Mouse (Mus musculus) megakaryocyte progenitor cell, adult 5-6 weeks (primary cell): ENCODE results near the gene Msi1. TPM values are rescaled to one million over a fixed set of nuclear protein-coding genes. Genes with fewer than 3 reads are reported as not detected.

Source experiments
- ATAC-seq: replicated peaks from 2 replicates; pipeline ENCODE4 v1.8.0; 2016; ENCODE audit warnings: mild to moderate bottlenecking, moderate TSS enrichment, inconsistent platforms; ENCODE audit not compliant: poor library complexity
- total RNA-seq, 2 experiments: library from RNA; stranded (forward) in 1 of 2; stranded (reverse) in 1 of 2; fragments of 157-497, 149-512 nt in 1 of 2; fragments of 200-1000 nt in 1 of 2; gene quantifications; 2 replicates each; pipeline versions ENCODE4 v1.2.3 to v1.2.4; 2015 to 2017

Gene Msi1
- not detected in 2 replicates for total RNA-seq (2015)
- not detected in 2 replicates for total RNA-seq (2017)

DNA sequence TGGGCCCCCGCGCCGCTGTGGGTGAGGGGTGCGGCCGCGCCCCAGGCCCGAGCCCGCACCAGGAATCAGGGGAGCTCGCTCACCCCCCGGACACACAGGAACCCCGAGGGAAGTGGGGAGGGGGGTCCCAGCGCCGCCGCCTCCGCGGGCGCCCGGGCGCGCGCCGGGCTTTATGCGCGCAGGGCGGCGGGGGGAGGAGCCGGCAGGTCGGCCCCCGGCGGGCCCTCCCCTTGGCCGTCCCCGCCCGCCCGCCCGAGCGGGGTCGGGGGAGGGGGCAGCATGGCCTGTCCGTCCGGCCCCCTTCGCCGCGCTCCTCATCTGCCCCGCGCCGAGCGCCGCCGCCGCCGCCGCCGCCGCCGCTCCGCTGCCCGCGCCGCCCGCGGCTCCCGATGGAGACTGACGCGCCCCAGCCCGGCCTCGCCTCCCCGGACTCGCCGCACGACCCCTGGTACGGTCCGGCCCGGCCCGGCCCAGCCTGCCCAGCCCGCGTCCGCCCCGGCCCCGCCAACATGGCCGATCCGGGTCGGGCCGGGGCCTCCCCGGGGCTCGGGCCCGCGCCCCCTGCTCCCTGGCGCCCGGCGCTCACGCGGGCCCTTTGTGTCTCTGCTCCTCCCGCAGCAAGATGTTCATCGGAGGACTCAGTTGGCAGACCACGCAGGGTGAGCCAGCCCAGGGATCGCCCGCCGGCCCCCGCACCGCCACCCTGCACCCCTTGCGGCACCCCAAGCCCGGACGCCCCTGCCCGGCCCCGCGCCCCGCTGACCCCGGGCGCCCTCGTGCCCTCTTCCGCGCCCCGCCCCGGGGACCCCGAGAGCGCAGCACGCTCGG, at the start of gene Msi1:
Gene Msi1 (plus strand): TSS at position 241 of the 828 bp plus-strand sequence.
- ATAC-seq: no peak

DNA sequence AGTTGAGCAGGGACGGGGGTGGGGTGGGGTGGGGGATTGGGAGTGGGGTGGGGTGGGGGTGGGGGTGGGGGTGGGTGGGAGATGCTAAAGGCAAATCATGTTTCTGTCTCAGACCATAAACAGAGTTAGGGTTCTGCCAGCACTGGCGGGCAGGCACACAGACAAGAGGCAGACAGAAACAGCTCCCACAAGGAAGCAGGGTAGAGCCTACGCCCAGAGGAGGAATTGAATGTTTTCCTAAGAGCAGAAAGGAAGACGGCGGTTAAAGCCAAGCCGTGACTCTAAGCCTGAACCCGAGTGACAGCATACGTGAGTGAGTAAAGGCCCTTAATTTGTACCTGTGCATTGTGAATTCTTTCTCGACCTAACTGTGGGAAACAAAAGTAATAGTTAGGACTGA, 37.5 kb upstream of the Msi1 start:
- no peak for ATAC-seq

DNA sequence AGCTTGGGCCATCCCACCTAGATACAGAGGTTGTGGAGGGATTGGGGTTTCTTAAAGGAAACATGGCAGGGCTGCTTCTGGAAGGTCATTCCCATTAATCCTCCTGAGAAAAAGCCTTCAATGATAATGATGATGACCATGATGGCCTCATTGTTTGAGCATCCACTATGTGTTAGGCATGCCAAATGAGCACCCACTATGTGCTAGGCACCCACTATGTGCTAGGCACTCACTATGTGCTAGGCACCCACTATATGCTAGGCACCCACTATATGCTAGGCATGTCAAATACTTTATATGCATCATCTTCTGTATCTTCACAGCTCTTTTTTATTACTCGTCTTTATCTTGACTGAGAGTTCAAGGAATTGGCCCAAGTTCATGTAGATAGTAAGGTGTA, 36.4 kb upstream of the Msi1 start:
- no peak for ATAC-seq

DNA sequence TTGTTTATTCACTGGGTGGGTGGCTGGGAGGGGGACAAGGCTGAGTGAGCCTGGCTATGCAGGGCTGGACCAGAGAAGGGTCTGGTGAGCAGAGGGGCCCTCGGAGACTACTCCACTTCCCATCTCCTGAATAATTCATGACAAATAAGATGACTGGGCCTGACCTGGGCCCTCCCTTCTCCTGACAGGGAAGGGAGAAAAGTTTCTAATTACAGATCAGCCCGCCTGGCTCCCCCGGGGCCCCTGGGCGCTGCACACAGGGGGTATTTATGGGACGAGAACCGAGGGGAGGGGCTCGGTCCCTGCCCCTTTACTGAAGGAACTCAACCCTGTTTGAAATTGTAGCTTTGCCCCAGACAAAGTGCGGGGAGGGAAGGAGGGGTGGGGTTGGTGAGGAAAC, 35.2 kb upstream of the Msi1 start:
- no peak for ATAC-seq

DNA sequence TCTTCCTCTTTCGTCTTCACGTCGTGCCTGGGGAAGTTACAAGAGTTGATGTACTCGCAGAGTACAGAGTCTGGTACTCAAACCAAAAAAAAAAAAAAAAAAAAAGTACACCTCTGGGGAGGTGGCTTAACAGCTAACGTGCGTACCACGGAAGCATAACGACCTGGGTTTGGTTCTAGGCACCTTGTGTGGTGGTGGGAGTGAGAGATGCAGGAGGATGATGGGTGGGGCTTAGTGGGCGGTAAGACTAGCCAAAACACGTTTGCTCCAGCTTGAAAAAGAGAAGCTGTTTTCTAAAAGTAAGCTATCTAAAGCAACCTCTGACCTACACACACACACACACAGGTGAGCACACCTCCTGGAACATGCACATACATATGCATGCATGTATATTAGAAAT, 34.6 kb upstream of the Msi1 start:
- ATAC-seq: no peak

DNA sequence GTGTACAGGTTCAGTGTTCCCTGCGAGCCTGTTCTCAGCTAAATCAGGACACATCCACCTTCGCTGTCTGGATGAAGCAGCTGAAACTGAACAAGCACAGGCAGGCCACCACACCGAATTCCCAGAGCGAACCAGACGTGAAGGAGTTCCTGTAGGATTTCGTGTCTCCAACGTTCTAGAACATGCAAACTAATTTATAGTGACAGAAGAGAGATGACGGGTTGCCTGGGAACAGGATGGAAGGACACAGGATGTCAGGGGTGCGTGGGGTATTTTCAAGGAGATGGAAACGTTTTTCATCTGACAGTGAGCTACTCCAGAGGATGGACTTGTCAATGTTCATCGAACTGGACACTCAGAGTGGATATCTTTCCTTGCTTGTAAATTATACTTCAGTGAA, 32.7 kb upstream of the Msi1 start:
- no peak for ATAC-seq

DNA sequence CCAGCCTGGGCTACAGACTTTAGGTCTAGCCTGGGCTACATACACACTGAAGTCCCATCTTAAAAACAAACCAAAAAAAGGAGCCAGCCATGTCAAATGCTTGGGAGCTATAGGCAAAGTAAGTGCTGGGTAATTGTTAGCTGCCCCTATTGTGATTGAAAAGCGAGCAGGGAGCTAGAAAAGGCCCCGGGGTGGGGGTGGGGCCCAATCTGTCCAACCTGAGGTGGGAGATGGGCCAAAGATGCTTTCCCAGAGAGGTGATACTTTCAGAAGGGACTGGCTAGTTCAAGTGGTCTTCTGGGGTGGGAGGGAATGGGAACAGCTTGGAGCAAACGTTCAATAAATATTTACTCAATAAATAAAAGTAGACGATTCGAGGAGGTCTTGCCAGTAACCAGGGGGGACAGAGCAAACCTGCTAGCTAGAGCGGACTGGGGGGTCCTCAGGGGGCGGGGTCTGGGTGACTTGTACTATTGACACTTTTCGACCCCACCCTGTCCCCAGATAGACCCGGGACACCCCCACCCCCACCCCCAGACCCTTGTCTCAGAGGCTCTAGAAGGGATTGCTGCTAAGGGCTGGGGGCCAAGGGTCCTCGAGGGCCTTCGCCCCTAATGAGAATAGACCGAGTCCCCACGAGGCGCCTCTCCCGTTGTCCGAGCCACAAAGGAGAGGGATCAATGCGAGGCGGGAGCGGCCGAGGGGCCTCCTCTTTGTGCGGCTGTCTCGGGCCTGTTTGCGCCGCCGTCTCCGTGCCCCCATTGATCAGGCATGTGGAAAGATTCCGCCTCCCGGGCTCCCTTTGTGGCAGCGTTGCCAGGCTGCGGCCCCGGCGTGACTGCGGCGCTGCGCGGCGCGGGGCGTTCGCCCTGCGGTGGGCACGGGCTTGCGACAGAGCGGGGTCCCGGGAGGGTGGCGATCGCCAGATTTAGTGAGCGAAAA, 31.3 kb upstream of the Msi1 start:
- ATAC-seq: no peak

DNA sequence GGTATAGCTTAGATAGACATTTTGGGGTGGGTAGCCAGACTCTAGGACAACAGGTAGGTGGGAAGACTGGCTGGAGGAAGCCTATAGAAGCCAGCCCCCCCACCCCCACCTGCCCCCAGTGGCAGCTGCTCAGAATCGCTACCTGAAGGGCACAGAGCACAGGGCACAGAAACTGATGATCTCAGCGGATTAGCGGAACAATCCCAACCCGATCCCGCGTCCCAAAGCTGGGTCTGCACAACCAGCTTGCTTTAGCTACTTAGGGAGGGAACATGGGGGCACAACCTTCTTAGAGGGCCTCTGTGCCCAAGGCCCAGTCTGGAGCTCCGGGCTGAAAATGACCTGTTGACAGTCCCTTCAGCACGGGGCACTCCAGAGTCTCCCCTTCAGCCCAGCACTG, 27.3 kb upstream of the Msi1 start:
- ATAC-seq: no peak

DNA sequence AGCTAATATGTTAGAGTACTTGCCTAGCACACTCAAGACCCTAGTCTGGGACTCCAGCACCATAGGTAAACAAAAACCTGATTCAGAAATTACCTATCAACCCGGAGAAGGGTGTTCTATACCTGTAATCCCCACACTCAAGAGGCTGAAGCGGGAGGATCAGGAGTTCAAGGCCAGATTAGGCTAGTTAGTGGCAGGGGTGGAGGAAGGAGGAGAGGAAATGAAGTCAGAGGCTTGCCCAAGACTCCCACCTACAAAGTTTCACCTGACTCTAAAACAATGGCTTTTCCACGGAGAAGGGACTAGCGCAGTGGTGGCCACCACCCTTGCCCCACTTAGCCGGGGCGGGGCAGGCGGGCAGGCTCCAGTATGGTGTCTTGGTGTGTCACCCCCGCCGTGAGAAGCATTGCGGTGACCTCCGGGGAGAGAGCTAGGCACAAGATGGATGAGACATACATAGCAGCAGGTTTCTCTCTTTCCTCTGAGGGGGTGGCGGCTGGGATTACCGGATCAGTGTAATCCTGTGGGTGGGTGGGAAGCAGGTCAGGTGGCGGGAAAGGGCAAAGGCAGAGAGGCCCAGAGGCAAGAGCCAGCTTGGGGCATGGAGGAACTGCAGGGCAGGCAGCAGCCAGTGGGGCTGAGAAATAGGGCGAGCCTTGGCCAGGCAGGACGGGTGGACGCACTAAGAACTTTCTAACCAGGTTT, 25.8 kb upstream of the Msi1 start:
- ATAC-seq: no peak

DNA sequence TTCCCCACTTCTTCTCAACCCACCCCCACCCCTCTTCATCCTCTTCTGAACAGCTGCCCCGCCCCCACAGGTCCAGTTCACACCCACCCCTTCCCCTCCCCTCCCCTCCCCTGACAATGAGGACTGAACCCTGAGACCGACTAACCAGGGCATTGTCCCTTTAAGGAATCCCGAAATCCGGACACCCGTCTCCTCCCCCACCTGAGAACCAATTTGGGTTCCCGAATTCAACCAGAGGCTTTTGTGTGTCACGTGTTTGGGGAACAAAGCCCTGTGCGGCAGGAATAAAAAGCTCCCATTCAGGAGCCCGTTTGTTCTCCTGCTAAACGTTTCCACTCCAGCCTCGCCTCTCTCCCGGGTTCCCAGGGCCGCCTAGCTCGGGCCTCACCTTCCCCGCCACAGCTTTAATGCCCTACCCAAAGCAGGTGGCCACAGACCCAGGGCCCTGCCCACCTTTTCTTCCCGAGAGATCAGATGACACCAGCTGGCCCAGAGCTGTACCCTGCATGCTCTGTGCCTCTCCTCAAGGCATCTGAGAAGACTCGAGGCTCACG, 25.1 kb upstream of the Msi1 start:
- ATAC-seq: no peak

DNA sequence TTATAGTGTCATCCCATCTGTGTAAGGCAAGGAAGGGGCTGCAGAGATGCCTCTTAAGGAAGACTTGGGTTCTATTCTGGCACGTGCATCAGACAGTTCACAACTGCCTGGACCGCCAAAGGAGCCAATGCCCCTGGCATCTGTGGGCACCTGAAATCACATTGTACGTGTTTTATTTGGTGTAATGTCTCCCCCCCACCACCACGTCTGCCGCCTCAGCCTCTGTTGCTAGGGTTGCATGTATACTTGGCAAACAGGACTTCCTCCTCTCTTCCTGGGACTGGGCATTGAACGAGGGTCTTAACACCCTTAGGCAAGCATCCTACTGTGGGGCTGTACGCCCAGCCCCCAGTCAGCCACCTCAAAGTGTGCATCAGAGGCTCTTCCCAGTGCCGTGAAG, 24.2 kb upstream of the Msi1 start:
- ATAC-seq: no peak

DNA sequence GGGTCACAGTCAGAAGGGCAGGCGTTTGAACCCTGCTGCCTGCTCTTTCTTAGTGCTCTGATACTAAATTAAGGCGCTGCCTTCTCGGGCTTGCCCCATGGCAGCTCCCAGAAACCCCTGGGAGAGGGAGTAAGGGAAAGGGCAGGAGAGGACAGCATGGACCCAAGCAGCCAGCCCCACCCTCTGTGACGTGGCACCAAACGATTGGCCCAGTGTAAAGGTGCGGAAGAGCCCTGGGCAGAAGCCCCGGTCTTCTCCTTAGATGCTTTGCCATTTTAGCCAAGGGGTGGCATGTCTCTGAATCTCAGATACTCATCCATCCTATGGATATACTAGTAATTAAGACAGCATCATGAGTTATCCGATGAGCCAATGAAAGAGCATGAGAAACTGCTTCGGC, 21.3 kb upstream of the Msi1 start:
- ATAC-seq: no peak

DNA sequence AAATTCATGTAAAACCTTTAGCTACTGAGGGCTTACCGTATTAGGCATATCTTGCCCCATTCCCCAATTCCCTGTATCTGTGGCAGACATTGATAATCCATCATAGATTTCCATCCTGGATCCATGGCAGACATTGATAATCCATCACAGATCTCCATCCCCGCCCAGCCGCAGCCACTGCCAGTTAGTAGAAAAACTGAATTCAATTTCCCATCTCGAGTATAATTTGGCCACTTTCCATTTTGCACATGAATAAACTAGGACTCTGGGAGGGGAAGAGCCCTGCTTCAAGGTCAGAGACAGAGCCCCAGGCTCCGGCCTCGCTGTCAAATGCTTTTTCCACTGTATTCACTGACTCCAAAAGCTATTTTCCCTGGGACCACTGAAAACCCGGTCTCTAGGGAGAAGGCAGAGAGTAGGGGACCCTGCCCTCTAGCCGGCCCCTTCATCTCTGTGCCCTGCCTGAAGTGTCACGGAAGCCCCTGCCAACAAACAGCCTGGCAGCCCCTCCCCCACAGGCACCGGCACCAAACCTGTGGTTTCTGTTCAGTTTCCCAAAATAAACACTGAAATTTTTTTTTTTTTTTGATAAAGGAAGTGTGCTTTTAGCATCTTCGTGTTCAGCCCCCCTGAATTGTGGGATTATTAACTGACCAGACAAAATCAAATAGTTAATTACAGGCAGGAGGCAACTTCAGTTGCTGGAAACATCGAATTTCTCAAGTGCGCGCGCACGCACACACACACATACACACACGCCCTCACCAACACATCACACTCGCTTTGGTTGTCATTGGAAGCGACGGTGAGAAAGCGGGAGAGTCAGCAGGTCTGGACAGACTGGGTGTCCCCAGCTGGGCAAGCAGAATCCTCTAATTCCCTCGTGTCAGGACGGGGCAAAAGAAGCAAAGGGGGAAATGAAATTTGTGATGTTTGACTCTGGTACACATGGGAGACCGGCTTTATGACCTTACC, 14.0 kb upstream of the Msi1 start:
- no peak for ATAC-seq

DNA sequence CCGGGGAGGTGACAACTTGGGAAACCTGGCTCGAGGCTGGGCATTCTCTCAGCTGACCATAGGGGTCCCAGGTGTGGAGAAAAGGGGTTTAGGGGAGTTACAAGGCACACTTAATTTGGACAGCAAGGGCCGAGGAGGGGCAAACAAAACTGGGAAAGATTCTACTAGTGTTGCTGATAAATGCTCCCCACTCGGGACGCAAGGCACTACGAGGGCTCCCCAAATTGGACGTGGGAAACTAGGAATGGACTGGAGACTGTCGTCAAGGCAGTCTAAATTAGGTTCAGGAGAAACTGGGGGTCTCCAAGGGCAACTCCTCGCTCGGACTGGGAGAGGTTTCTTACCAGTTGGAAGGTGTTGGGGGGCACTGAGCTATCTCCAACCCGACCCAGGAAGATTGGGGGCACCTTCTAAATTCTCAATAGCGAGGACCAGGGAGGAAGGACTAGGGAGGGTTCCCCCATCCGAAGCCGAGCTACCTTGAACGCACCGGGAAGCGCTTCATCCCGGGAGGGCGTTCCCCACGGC, 504 bp upstream of the Msi1 start:
- no peak for ATAC-seq

DNA sequence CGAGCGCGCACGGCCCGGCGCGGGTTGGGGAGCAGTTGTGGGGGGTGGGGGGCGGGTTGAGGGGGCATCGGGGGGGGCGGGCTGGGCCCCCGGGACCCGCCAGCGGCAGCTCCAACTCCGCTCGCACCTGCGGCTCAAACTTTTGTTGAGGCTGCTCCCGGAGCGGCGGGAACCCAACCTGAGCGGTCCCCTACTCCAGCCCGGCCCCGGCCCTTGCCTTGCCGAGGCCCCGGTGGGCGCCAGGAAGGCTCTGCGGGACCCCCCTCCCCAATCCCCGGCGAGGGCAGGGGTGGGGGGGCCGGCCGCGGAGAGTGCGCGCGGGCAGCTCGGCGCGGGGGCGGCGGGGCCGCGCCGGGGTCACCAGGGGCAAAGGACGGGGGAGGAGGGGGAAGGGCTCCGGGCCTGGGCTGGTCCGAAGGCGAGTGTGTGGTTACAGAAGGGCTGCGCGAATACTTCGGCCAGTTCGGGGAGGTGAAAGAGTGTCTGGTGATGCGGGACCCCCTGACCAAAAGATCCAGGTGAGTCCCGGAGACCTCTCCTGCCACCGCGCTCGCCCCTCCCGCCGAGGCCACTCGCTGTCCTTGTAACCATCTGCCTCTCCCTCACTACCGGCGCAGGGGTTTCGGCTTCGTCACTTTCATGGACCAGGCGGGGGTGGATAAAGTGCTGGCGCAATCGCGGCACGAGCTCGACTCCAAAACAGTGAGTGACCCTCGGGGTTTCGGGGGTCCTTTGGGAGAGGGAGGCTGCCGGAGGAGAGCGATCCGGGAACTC, 975 bp downstream of the Msi1 start:
- ATAC-seq: no peak

DNA sequence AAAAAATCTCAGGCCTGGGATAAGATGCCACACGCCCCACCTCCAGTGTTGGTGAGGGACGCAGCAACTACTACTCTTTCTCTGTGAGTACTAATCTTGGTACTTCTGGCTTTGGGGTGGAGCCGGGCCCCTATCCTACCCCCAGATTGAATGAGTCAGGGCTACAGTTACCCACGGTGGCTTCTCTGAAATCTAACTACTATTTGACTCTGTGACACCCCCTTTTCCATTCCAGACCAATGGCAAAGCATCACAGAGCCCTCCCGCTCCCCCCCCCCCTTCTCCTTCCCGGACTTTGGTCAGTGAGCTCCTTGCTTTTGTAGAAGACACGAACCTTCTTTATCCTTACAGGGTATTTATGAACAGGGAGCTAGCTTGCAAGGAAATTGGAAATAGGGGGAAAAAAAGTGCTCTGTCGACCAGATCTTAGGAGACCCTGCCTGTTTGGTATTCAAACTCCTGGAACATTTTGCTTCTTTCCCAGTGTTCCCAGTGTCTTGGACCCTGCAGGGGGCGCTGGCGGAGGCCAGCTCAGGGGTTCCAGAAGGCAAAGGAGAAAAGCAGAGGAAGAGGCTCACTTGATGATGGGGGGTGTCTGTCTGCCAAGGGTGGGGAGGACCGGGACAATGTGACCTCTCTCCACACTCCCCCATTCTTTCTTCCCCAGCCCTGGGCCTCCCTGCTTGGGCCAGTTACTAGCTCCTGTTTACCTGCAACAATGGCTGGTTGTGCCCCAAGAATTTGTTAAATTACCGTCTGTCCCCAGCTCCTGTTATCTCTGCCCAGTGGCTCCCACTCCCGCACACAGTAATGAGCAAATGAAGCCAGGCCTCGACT, 1.9 kb downstream of the Msi1 start:
- no peak for ATAC-seq

DNA sequence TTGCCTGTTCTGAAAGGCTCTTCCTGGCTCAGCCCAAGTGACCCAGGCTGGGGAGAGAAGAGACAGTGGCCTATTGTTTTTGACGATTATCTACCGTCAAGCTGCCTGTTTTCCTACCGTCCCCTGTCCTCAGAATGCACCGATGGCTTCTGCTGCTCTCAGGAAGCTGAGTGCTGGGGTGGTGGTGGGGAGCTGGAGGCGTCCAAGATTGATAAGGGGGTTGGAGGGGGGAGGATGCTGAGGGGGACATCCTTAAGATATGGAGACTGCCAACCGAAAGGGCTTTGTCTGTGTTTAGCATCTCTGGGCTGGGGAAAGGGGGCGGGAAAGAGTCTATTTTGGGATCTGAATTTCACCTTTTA, 2.5 kb downstream of the Msi1 start:
- no peak for ATAC-seq

DNA sequence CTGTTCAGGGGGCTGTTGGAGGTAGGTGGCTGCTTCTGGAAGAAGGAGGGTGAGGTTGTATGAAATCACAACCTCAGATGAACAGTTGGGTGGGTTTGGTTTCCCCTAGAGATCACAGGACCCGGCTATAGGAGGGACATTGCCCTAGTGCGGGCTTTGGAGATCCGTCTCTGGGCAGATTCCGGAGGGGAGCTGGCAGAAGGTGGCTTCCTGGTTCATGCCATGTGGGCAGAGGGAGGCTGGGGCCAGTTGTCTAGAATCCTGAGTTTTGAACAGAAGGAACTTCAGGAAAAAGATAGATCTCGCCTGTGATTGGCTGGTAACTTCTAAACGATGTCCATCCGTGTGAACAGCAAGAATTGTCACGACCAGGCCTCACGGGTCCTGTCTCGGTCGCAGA, 3.0 kb downstream of the Msi1 start:
- no peak for ATAC-seq
